Mouse (Mus musculus) hindbrain, embryonic 14.5 days (tissue): ENCODE data around the gene Smg9. TPM values are rescaled to one million over a fixed set of nuclear protein-coding genes. Genes with fewer than 3 reads are reported as not detected.

ENCODE experiments used
- ATAC-seq: fragments of 200-750 bp; cut with Nextera tagmentation; 2 replicates; pipeline ENCODE4 v1.8.0; 2017; ENCODE audit warnings: moderate number of reproducible peaks, mild to moderate bottlenecking, moderate TSS enrichment, moderate library complexity; ENCODE audit not compliant: low FRiP score
- DNase-seq: peaks from one replicate; pipeline ENCODE4 v3.0.0-alpha.2; 2015; ENCODE audit warnings: low spot score
- H3K27ac ChIP-seq: fragments of 300-500 bp; sonication (generic); 2 replicates; pipeline ENCODE4 v1.5.1; 2014; ENCODE audit warnings: mild to moderate bottlenecking, moderate library complexity
- H3K27me3 ChIP-seq: fragments of 300-500 bp; sonication (generic); 2 replicates; pipeline ENCODE4 v1.6.1; 2014; ENCODE audit warnings: mild to moderate bottlenecking, low read length, mixed read lengths; ENCODE audit not compliant: control insufficient read depth, insufficient read depth
- H3K36me3 ChIP-seq: fragments of 300-500 bp; sonication (generic); replicated peaks from 2 replicates; pipeline ENCODE4 v1.6.1; 2014; ENCODE audit not compliant: control insufficient read depth, insufficient read depth
- H3K4me1 ChIP-seq: fragments of 300-500 bp; sonication (generic); replicated peaks from 2 replicates; pipeline ENCODE4 v1.6.1; 2014; ENCODE audit warnings: antibody characterized with exemption, low read length, mixed read lengths; ENCODE audit not compliant: control insufficient read depth, insufficient read depth
- H3K4me2 ChIP-seq: fragments of 300-500 bp; sonication (generic); replicated peaks from 2 replicates; pipeline ENCODE4 v1.6.1; 2014; ENCODE audit warnings: mild to moderate bottlenecking, moderate library complexity
- H3K4me3 ChIP-seq: fragments of 300-500 bp; sonication (generic); replicated peaks from 2 replicates; pipeline ENCODE4 v1.5.1; 2014; ENCODE audit warnings: mild to moderate bottlenecking, low read length
- H3K9ac ChIP-seq: fragments of 300-500 bp; sonication (generic); 2 replicates; pipeline ENCODE4 v1.6.1; 2014
- H3K9me3 ChIP-seq: fragments of 300-500 bp; sonication (generic); 2 replicates; pipeline ENCODE4 v1.6.1; 2016; ENCODE audit warnings: low read length; ENCODE audit not compliant: control insufficient read depth
- WGBS: fragments of 180-500 bp; shearing (Covaris S2); extraction: QIAGEN DNeasy Blood & Tissue Kit; methylation state at CpG from one replicate; pipeline ENCODE4 v1.1.7; 2014; 5-methylcytosine and 5-hydroxymethylcytosine counted together
- polyA plus RNA-seq: library from polyadenylated mRNA; unstranded; fragments of >200 nt; fragmentation: Nextera tagmentation; extraction: Ambion mirVana; gene quantifications from 2 replicates; pipeline ENCODE4 v1.2.1, GENCODE M21; 2014

The Smg9 gene
- polyA plus RNA-seq, 1 experiment from 2014 or later = 30.3 TPM

GRCm38 (mm10) chr7:24366716-24367632, 32.4 kb upstream of the Smg9 start:
- Histone ChIP-seq H3K27ac (no peak overlapping the region), H3K9ac (no peak overlapping the region), H3K9me3 (no peaks in the 10 kb centered on the region), H3K36me3 (no peaks in the 10 kb centered on the region), H3K27me3 (no peaks in the 10 kb centered on the region), H3K4me1 (no peaks in the 10 kb centered on the region), H3K4me3 (no peak overlapping the region), H3K4me2 (no peak overlapping the region)
- DNase-seq = no peak
- ATAC-seq = no peak
- 77% methylated on average over 15 of the region's 15 CpGs for WGBS

GRCm38 (mm10) chr7:24368226-24368625, 31.2 kb upstream of the Smg9 start:
- no peak overlapping the region for H3K4me2 ChIP-seq
- H3K4me1 ChIP-seq = no peaks in the 10 kb centered on the region
- H3K9me3 ChIP-seq = no peaks in the 10 kb centered on the region
- H3K36me3 ChIP-seq = no peaks in the 10 kb centered on the region
- ATAC-seq = no peak
- H3K9ac ChIP-seq = no peak overlapping the region
- no peak overlapping the region for H3K4me3 ChIP-seq
- H3K27ac ChIP-seq = no peak overlapping the region
- DNase-seq = no peak
- WGBS = 67% methylated on average over 4 of the region's 4 CpGs
- no peaks in the 10 kb centered on the region for H3K27me3 ChIP-seq

- DNase-seq (no peak), ATAC-seq (no peak)
- Histone ChIP-seq H3K4me1 (0 out of 2 replicates have a peak, but pooled peaks cover 4% of the 10 kb centered on the region), H3K27ac (no peak overlapping the region), H3K9ac (no peak overlapping the region), H3K9me3 (no peaks in the 10 kb centered on the region), H3K36me3 (no peaks in the 10 kb centered on the region), H3K4me2 (no peak overlapping the region), H3K27me3 (no peaks in the 10 kb centered on the region), H3K4me3 (no peak overlapping the region)
- 89% methylated on average over 7 of the region's 7 CpGs for WGBS
Observed at GRCm38 (mm10) chr7:24368946-24369345, 30.5 kb upstream of the Smg9 start.

- Histone ChIP-seq H3K9ac (no peak within 1 kb of the TSS), H3K27me3 (no peaks in the 10 kb centered on the region), H3K4me3 (no peak within 1 kb of the TSS), H3K27ac (no peak within 1 kb of the TSS), H3K4me2 (no peak within 1 kb of the TSS; the same call in 1 of the 2 replicates), H3K9me3 (no peaks in the 10 kb centered on the region), H3K4me1 (0 out of 2 replicates have a peak, but pooled peaks cover 4% of the 10 kb centered on the region), H3K36me3 (no peaks in the 10 kb centered on the region)
- no peak for DNase-seq
- ATAC-seq = 0 out of 2 replicates have a peak, but pooled peaks have one; percentile 31
- WGBS = 51% methylated on average over 22 of the region's 23 CpGs
Observed at GRCm38 (mm10) chr7:24369731-24370541, 29.5 kb upstream of the Smg9 start, which contains the start of gene Kcnn4. Gene Kcnn4, plus strand, starts transcription at chr7:24370263.

- Histone ChIP-seq H3K4me1 (0 out of 2 replicates have a peak, but pooled peaks cover 4% of the 10 kb centered on the region), H3K9ac (no peak overlapping the region), H3K27me3 (no peaks in the 10 kb centered on the region), H3K27ac (no peak overlapping the region), H3K4me3 (no peak overlapping the region), H3K9me3 (no peaks in the 10 kb centered on the region), H3K4me2 (no peak overlapping the region), H3K36me3 (no peaks in the 10 kb centered on the region)
- no peak for ATAC-seq
- no peak for DNase-seq
- 79% methylated on average over 7 of the region's 7 CpGs for WGBS
Observed at GRCm38 (mm10) chr7:24371012-24371808, 28.2 kb upstream of the Smg9 start.

- ATAC-seq = no peak
Observed at GRCm38 (mm10) chr7:24371809-24372145, 27.6 kb upstream of the Smg9 start.

GRCm38 (mm10) chr7:24372300-24372699, 27.1 kb upstream of the Smg9 start:
- DNase-seq (no peak), ATAC-seq (no peak)
- Histone ChIP-seq H3K27ac (no peak overlapping the region), H3K4me3 (no peak overlapping the region), H3K4me2 (no peak overlapping the region), H3K27me3 (no peaks in the 10 kb centered on the region; the same call in 1 of the 2 replicates), H3K4me1 (peaks cover 4% of the 10 kb centered on the region; the same call in 1 of the 2 replicates), H3K9me3 (no peaks in the 10 kb centered on the region), H3K9ac (no peak overlapping the region), H3K36me3 (no peaks in the 10 kb centered on the region)
- WGBS = 86% methylated on average over 9 of the region's 11 CpGs

More at GRCm38 (mm10) chr7:24371809-24372145, 27.6 kb upstream of the Smg9 start:
- Histone ChIP-seq H3K27ac (no peak overlapping the region), H3K4me3 (no peak overlapping the region), H3K9me3 (no peaks in the 10 kb centered on the region), H3K4me1 (0 out of 2 replicates have a peak, but pooled peaks cover 4% of the 10 kb centered on the region), H3K36me3 (no peaks in the 10 kb centered on the region), H3K9ac (no peak overlapping the region), H3K27me3 (no peaks in the 10 kb centered on the region), H3K4me2 (no peak overlapping the region)
- no peak for DNase-seq
- 72% methylated on average over 3 of the region's 3 CpGs for WGBS

- no peak overlapping the region for H3K4me2 ChIP-seq
- no peak overlapping the region for H3K4me3 ChIP-seq
- no peaks in the 10 kb centered on the region; the same call in 1 of the 2 replicates for H3K27me3 ChIP-seq
- DNase-seq = no peak
- 79% methylated on average over 4 of the region's 4 CpGs for WGBS
- no peak overlapping the region for H3K9ac ChIP-seq
- H3K4me1 ChIP-seq = peaks cover 4% of the 10 kb centered on the region; the same call in 1 of the 2 replicates
- no peaks in the 10 kb centered on the region for H3K36me3 ChIP-seq
- H3K27ac ChIP-seq = peak overlapping the region; percentile 77; the same call in 1 of the 2 replicates
- H3K9me3 ChIP-seq = no peaks in the 10 kb centered on the region
- ATAC-seq = no peak
Observed at GRCm38 (mm10) chr7:24372786-24373185, 26.6 kb upstream of the Smg9 start.
